In genomic region chr14:25624659-25625058, GRCm38 (mm10) we compare ENCODE assay signal across 15 mouse cellular contexts.
DNase-seq lines count a peak whose midpoint lies in the region; ATAC-seq and TF ChIP-seq lines count a peak whose summit lies in the region.
"Had no signal": no experiment of that assay in that cellular context is flagged by ENCODE, and none has a peak within 500 bp of the region (broad histone marks: within the 10 kb centered on the region; RNA-seq: fewer than 3 reads in every experiment).

No protein-coding gene starts in this region.

- H3K36me3 ChIP-seq in heart, embryonic 12.5 days: peaks cover 30% of the 10 kb centered on the region
- H3K36me3 ChIP-seq in heart, embryonic 11.5 days (ENCODE audit: control insufficient read depth, insufficient read depth, low read length): peaks cover 9% of the 10 kb centered on the region
- H3K36me3 ChIP-seq in kidney, embryonic 16.5 days (ENCODE audit: insufficient read depth, low read length): peaks cover 9% of the 10 kb centered on the region
- peaks cover 3% of the 10 kb centered on the region; the same call in 1 of the 2 replicates for H3K36me3 ChIP-seq in hindbrain, embryonic 15.5 days
- H3K36me3 ChIP-seq in hindbrain, postnatal 0 days (ENCODE audit: insufficient read depth, low read length): peaks cover 8% of the 10 kb centered on the region

- H3K9ac ChIP-seq in heart, embryonic 12.5 days: no peak overlapping the region
- H3K9ac ChIP-seq in heart, embryonic 11.5 days (ENCODE audit: low read depth, low read length): no peak overlapping the region
- H3K9ac ChIP-seq in kidney, embryonic 16.5 days (replicated peaks; ENCODE audit: low read length): no peak overlapping the region
- H3K9ac ChIP-seq in hindbrain, embryonic 15.5 days: no peak overlapping the region
- H3K9ac ChIP-seq in hindbrain, postnatal 0 days (replicated peaks; ENCODE audit: low read length): no peak overlapping the region
- H3K9ac ChIP-seq: lung, embryonic 14.5 days had no signal

- no peak for TF ChIP-seq CTCF in hindbrain, postnatal 0 days (IDR thresholded peaks at IDR 0.05; ENCODE audit: low read depth)

- no peak for DNase-seq in kidney, adult 11 months
- DNase-seq in hindbrain, postnatal 0 days (ENCODE audit: low spot score): no peak
- DNase-seq in adrenal gland, postnatal 4 days (ENCODE audit: low spot score in 2 of 2): no peak
- DNase-seq: adrenal gland, postnatal 25 days; cerebellum, postnatal 25 days; gastrocnemius, postnatal 25 days; liver; thymus, adult 2 months had no signal

- no peak overlapping the region for H3K4me3 ChIP-seq in heart, embryonic 12.5 days
- H3K4me3 ChIP-seq in heart, embryonic 11.5 days (ENCODE audit: low read depth, low read length): no peak overlapping the region
- H3K4me3 ChIP-seq in kidney, embryonic 16.5 days (ENCODE audit: low read length): no peak overlapping the region
- no peak overlapping the region for H3K4me3 ChIP-seq in hindbrain, embryonic 15.5 days
- H3K4me3 ChIP-seq in hindbrain, postnatal 0 days (ENCODE audit: low read length): no peak overlapping the region
- H3K4me3 ChIP-seq: myocyte had no signal

- peaks cover 99% of the 10 kb centered on the region for H3K4me1 ChIP-seq in heart, embryonic 12.5 days (replicated peaks)
- H3K4me1 ChIP-seq in heart, embryonic 11.5 days (ENCODE audit: control insufficient read depth, insufficient read depth, low read length): peaks cover 87% of the 10 kb centered on the region
- H3K4me1 ChIP-seq in kidney, embryonic 16.5 days (ENCODE audit: insufficient read depth, low read length): peaks cover 59% of the 10 kb centered on the region
- peaks cover 91% of the 10 kb centered on the region for H3K4me1 ChIP-seq in hindbrain, embryonic 15.5 days (replicated peaks)
- H3K4me1 ChIP-seq in hindbrain, postnatal 0 days (ENCODE audit: insufficient read depth, low read length): peaks cover 32% of the 10 kb centered on the region

- 45% methylated on average over 6 of the region's 6 CpGs for WGBS in heart, embryonic 12.5 days
- 56% methylated on average over 6 of the region's 6 CpGs for WGBS in heart, embryonic 11.5 days (ENCODE audit: insufficient replicate concordance)
- WGBS in kidney, embryonic 16.5 days: 74% methylated on average over 6 of the region's 6 CpGs
- WGBS in hindbrain, embryonic 15.5 days: 84% methylated on average over 6 of the region's 6 CpGs
- WGBS in hindbrain, postnatal 0 days: 69% methylated on average over 6 of the region's 6 CpGs

- H3K4me2 ChIP-seq in heart, embryonic 12.5 days: no peak overlapping the region
- H3K4me2 ChIP-seq in heart, embryonic 11.5 days: no peak overlapping the region
- H3K4me2 ChIP-seq in kidney, embryonic 16.5 days (replicated peaks; ENCODE audit: low read depth, low read length): no peak overlapping the region
- H3K4me2 ChIP-seq in hindbrain, embryonic 15.5 days: no peak overlapping the region
- H3K4me2 ChIP-seq in hindbrain, postnatal 0 days (ENCODE audit: low read depth, low read length): no peak overlapping the region
- H3K4me2 ChIP-seq: lung, embryonic 14.5 days had no signal

- 0 out of 2 replicates have a peak overlapping the region, but pooled peaks have one; percentile 20 for H3K27ac ChIP-seq in heart, embryonic 12.5 days (ENCODE audit: poor library complexity, severe bottlenecking)
- H3K27ac ChIP-seq in heart, embryonic 11.5 days (ENCODE audit: low read depth, low read length): no peak overlapping the region; the same call in 1 of the 2 replicates
- H3K27ac ChIP-seq in kidney, embryonic 16.5 days (ENCODE audit: low read length): peak overlapping the region; percentile 84; the same call in 1 of the 2 replicates
- H3K27ac ChIP-seq in hindbrain, embryonic 15.5 days (replicated peaks): peak overlapping the region; percentile 83
- peak overlapping the region; percentile 80; the same call in 1 of the 2 replicates for H3K27ac ChIP-seq in hindbrain, postnatal 0 days

- no peaks in the 10 kb centered on the region for H3K27me3 ChIP-seq in heart, embryonic 12.5 days (replicated peaks)
- no peaks in the 10 kb centered on the region for H3K27me3 ChIP-seq in heart, embryonic 11.5 days (ENCODE audit: control insufficient read depth, insufficient read depth, low read length)
- H3K27me3 ChIP-seq in kidney, embryonic 16.5 days (ENCODE audit: insufficient read depth, low read length): no peaks in the 10 kb centered on the region
- no peaks in the 10 kb centered on the region for H3K27me3 ChIP-seq in hindbrain, embryonic 15.5 days
- no peaks in the 10 kb centered on the region for H3K27me3 ChIP-seq in hindbrain, postnatal 0 days (ENCODE audit: insufficient read depth, low read length)

- no peak for ATAC-seq in heart, embryonic 12.5 days (ENCODE audit: insufficient number of reproducible peaks, low FRiP score)
- ATAC-seq in heart, embryonic 11.5 days (replicated peaks; ENCODE audit: insufficient number of reproducible peaks, low FRiP score, low TSS enrichment): no peak
- ATAC-seq in kidney, embryonic 16.5 days (ENCODE audit: low FRiP score, low TSS enrichment): no peak
- ATAC-seq in hindbrain, embryonic 15.5 days (ENCODE audit: low FRiP score, low read depth): no peak
- no peak for ATAC-seq in hindbrain, postnatal 0 days
- ATAC-seq: inflammation-experienced regulatory T-cells, adult 6 months had no signal

- H3K9me3 ChIP-seq in heart, embryonic 12.5 days (replicated peaks): no peaks in the 10 kb centered on the region
- no peaks in the 10 kb centered on the region for H3K9me3 ChIP-seq in heart, embryonic 11.5 days (replicated peaks; ENCODE audit: control insufficient read depth, low read length)
- no peaks in the 10 kb centered on the region for H3K9me3 ChIP-seq in kidney, embryonic 16.5 days (ENCODE audit: low read length)
- no peaks in the 10 kb centered on the region for H3K9me3 ChIP-seq in hindbrain, embryonic 15.5 days
- H3K9me3 ChIP-seq in hindbrain, postnatal 0 days (ENCODE audit: low read length): no peaks in the 10 kb centered on the region
